ENCODE assay signal across 34 mouse cellular contexts in genomic region chr19:47935530-47935929, GRCm38 (mm10). TPM values are rescaled to one million over a fixed set of nuclear protein-coding genes. Genes with fewer than 3 reads are reported as not detected.
"Had no signal": no experiment of that assay in that cellular context is flagged by ENCODE, and none has a peak within 500 bp of the region (broad histone marks: within the 10 kb centered on the region; RNA-seq: fewer than 3 reads in every experiment).

No protein-coding gene starts in this region.

- H3K36me3 ChIP-seq: limb, embryonic 10.5 days; limb, embryonic 12.5 days; limb, embryonic 13.5 days; limb, embryonic 15.5 days; liver, embryonic 12.5 days; liver, embryonic 13.5 days; liver, embryonic 15.5 days; lung, embryonic 15.5 days; midbrain, embryonic 10.5 days; midbrain, embryonic 12.5 days; midbrain, embryonic 15.5 days; neural tube, embryonic 12.5 days had no signal

- H3K4me1 ChIP-seq: liver, embryonic 12.5 days had no signal

- H3K4me3 ChIP-seq: limb, embryonic 10.5 days; limb, embryonic 12.5 days; limb, embryonic 13.5 days; limb, embryonic 15.5 days; liver, embryonic 12.5 days; liver, embryonic 13.5 days; liver, embryonic 15.5 days; lung, embryonic 15.5 days; megakaryocyte, embryonic 14.5 days; midbrain, embryonic 10.5 days; midbrain, embryonic 12.5 days; midbrain, embryonic 15.5 days; myocyte; neural tube, embryonic 12.5 days had no signal

- H3K27me3 ChIP-seq: midbrain, embryonic 15.5 days; neural tube, embryonic 12.5 days had no signal

- ATAC-seq: liver, embryonic 12.5 days; midbrain, embryonic 15.5 days; midbrain, embryonic 16.5 days had no signal

- H3K4me2 ChIP-seq: limb, embryonic 12.5 days; limb, embryonic 13.5 days; limb, embryonic 15.5 days; liver, embryonic 11.5 days; liver, embryonic 12.5 days; liver, embryonic 13.5 days; liver, embryonic 15.5 days; lung, embryonic 14.5 days; lung, embryonic 15.5 days; midbrain, embryonic 12.5 days; midbrain, embryonic 15.5 days; neural tube, embryonic 12.5 days had no signal

- DNase-seq: left cerebral cortex, postnatal 4 days; liver; liver, embryonic 13.5 days; liver, postnatal 0 days; lung, adult 18-20 months; lung, adult 2 months; lung, embryonic 14.5 days; lung, postnatal 10 days; lung, postnatal 14 days; lung, postnatal 36 days; midbrain, embryonic 14.5 days had no signal

- H3K27ac ChIP-seq: limb, embryonic 12.5 days; limb, embryonic 13.5 days; limb, embryonic 15.5 days; liver, embryonic 12.5 days; liver, embryonic 13.5 days; liver, embryonic 14.5 days; liver, embryonic 15.5 days; lung, embryonic 15.5 days; macrophage; midbrain, embryonic 10.5 days; midbrain, embryonic 12.5 days; midbrain, embryonic 15.5 days; neural tube, embryonic 12.5 days had no signal

- H3K9ac ChIP-seq: limb, embryonic 12.5 days; limb, embryonic 13.5 days; limb, embryonic 15.5 days; liver, embryonic 12.5 days; liver, embryonic 13.5 days; liver, embryonic 14.5 days; liver, embryonic 15.5 days; liver, postnatal 0 days; lung, embryonic 14.5 days; lung, embryonic 15.5 days; midbrain, embryonic 12.5 days; midbrain, embryonic 15.5 days; neural tube, embryonic 12.5 days had no signal

- H3K9me3 ChIP-seq: limb, embryonic 10.5 days; limb, embryonic 12.5 days; limb, embryonic 13.5 days; limb, embryonic 15.5 days; liver, embryonic 12.5 days; liver, embryonic 13.5 days; liver, embryonic 15.5 days; lung, embryonic 15.5 days; megakaryocyte, embryonic 14.5 days; midbrain, embryonic 10.5 days; midbrain, embryonic 12.5 days; midbrain, embryonic 15.5 days; neural tube, embryonic 12.5 days had no signal

RNA-seq across cellular contexts. Expression of gene Cfap58, which starts 1.9 kb away (rescaled TPM):
- total RNA-seq: liver, adult 2 months; megakaryocyte progenitor cell, adult 5-6 weeks; megakaryocyte, adult 5-6 weeks; megakaryocyte-erythroid progenitor cell, adult 5-6 weeks; monocyte, adult 5-6 weeks had no signal
- polyA plus RNA-seq: limb, embryonic 10.5 days; limb, embryonic 13.5 days; limb, embryonic 15.5 days; liver, adult 2 months; liver, embryonic 12.5 days; liver, embryonic 13.5 days; liver, embryonic 14.5 days; liver, embryonic 15.5 days; liver, embryonic 16.5 days; liver, postnatal 0 days; lung, embryonic 14.5 days; macrophage; myocyte had no signal

RNA-seq across cellular contexts. Expression of gene Cfap43, which starts 16.4 kb away (rescaled TPM):
- total RNA-seq: liver, adult 2 months; megakaryocyte progenitor cell, adult 5-6 weeks had no signal
- polyA plus RNA-seq: liver, adult 2 months; liver, embryonic 16.5 days had no signal
